Mouse (Mus musculus) gastrocnemius, adult 18-20 months (tissue): ENCODE data around the gene Phospho2. TPM values are rescaled to one million over a fixed set of nuclear protein-coding genes. Genes with fewer than 3 reads are reported as not detected.

Experiments used
- DNase-seq: peaks from one replicate; pipeline ENCODE4 v3.0.0; 2021; ENCODE audit warnings: low spot score
- total RNA-seq, 2 experiments: library from RNA; stranded (reverse); gene quantifications; 2 replicates each; pipeline ENCODE4 v1.2.3; 2021

Gene Phospho2
- total RNA-seq, 2 experiments from 2014 or later = 18.6 to 20.7 TPM

DNA sequence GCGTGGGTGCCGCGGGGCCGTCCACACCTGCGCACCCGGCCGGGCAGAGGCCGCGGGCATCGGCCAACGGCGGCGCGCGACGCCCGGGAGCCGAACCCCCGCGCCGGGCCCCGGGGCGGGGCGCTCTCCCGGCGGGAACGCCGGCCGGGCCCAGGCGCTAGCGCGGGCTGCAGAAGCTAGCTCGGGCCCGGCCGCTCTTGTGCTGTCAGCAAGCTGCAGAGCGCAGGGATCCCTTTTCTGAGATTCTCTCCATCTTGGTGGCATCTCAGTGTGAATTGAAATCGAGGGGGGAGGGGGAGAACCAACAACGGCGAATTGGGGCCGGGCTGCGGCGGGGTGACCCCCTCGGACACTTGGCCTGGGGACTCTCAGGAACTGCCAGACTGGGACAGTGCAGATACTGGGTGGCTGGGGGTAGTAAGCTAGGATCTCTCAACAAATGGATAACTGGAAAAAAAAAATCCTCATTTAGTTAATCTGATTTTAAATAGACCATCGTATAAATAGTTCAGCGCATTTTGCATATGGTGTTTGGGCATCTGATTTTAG is 33.8 kb downstream of the Phospho2 start:
- no peak for DNase-seq

DNA sequence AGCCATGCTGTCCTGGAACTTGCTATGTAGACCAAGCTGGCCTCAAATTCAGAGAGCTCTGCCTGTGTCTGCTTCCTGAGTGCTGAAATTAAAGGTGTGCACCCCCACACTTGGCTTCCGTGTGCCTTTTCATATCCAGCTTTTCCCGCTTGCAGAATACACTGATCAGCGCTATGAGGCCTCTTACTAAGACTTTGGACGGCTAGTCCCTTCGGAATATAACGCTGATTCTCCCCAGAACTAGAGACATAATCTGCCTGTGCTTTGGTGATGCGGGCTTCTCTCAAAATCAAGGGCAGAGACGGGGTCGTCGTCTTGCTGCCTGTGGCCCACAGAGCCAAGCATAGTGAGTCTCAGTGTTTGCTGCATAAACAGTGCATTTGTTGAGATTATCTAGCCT is 36.5 kb downstream of the Phospho2 start:
- no peak for DNase-seq

DNA sequence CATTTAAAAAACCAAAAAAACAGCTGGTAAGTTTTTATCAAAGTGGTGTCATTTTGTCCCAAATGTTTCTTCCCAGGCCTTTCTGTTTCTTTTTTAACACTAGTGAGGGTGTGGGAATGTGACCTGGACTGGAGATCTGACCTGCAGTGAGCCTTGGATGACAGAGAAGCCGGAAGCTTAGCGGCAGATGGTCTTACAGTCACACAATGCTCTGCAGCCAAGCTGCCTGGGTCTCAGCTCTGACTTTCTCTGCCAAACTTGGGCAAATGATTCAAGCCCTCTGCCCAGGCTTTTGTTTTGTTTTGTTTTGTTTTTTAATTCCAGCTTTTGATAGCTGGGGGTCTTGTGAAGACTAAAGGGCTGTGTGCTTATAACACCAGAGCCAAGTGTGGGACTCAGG is 37.0 kb downstream of the Phospho2 start:
- DNase-seq = no peak

DNA sequence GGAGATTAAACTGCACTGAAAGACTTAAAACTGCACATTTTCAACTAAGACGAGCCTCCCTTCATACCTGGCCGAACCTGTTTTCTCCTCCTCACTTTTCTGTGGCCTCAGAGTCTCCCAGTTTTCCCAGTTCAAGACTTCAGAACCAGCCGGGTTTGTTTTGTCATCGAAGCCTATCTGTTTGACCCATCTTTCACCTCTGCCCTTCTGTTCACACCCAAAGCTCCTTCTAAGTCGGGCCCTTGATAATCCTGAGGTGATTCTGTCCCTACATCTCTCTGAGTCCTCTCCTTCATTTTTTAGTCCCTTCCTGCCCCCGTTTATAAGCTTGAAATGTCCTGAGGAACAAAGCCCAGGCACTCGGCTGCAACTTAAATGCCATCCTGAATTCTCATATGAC is 38.6 kb downstream of the Phospho2 start:
- no peak for DNase-seq

DNA sequence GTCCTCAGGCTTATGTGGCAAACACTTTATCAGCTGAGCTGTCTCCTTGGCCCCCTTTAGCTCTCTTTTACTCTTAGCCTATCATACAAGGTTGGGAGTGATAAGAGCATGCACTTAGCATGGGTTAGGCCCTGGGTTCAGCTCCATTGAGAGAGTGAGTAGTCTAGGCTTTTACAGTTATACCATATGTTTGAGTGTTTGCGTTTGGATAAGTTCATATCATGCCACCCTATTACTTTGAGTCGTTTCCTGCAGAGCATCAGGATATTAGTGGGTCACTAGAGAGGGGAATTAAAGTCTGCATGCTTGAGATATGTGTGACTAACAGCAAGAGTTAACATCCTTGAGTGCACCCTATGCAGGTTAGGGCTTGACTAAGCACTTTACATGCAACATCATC is 40.3 kb downstream of the Phospho2 start:
- no peak for DNase-seq

DNA sequence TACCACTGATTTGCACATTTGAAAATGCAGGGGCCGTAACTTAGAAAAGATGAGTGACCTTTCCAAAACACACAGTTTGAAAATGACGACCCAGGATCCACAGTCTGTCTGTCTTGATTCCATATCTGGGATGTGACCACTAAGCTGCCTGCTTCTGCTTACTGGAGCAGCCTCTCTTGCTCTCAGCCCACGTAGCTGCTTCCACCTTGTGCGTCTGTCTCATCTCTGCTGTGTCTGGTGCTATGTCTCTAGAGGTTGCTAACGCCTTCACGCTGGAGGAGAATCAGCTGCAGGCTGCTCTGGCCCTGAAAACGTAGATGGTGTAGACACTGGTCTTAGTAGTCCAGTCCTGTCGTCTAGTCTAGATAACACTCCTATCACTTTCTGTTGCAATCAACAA is 40.7 kb downstream of the Phospho2 start:
- DNase-seq = no peak

DNA sequence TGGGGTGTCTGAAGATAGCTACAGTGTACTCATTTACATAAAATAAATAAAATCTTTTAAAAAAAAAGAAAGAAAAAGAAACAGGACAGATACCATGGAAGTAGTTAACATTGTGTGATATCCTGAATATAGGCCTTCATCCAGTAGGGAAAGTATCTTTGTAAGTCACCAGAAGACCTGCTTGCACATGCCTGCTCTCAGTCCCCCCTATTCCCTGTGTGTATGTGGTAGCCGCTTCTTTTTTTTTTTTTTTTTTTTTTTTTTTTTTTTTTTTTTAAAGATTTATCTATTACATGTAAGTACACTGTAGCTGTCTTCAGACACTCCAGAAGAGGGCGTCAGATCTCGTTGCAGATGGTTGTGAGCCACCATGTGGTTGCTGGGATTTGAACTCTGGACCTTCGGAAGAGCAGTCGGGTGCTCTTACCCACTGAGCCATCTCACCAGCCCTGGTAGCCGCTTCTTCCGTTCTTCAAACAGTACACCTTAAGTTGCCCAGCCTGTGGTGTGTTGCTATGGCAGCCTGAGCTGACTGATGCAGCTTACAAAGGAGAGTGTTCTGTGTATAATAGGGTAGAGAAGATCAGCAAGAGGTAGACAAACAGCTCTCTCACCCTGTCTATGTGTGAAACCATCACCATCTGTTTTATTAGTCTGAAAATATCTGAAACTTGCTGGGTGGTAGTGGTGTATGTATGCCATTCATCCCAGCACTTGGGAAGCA is 48.0 kb downstream of the Phospho2 start:
- DNase-seq = no peak

DNA sequence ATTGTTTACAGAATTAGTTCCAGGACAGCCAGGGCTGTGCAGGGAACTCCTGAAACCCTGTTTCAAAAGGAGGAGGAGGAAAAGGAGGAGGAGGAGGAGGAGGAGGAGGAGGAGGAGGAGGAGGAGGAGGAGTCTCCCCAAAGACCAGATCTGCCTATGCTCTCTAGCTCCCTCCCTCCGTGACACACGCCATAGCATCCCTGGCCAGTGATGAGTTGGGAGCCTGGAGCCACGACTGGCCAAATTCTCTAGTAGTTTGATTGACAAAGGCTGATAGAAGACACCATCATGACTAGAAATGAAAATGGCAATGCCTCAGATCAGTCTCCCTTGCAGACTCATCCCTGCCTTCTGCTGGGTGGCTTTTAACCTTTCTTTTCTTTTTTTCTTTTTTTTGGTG is 48.6 kb downstream of the Phospho2 start:
- no peak for DNase-seq

DNA sequence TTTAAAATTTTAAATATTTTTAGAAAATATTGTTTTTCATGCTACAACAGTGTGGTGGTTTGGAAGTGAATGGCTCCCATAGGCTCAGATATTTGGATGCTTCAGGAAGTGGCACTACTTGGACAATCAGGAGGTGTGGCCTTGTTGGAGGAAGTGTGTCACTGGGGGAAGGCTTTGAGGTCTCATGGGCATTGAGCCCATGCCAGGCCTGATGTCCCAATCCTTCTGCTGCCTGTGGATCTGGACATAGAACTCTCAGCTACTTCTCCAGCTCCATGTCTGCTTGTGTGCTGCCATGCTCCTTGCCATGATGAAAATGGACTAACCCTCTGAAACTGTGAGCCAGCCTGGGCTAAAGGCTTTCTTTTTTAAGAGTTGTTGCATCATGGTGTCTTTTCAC is 49.3 kb downstream of the Phospho2 start:
- no peak for DNase-seq

DNA sequence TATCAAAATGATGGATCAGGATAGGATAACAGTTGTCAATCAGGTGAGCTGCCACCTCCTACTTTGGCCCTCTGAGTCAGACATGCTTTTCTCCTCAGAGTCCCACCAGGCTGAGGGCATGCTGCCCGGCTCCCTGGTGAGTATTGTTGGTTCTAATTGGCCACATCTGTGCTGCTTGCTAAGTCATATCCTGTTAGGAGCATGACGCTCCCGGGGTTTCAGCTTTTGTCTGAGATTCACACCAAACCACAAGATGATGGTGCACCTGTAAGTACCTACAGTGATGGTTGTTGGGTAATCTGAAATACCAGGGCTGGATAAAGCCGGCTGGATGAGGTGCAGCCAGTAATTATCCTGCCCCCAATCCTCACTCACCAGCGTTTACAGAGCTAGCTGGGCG is 50.8 kb downstream of the Phospho2 start:
- no peak for DNase-seq

DNA sequence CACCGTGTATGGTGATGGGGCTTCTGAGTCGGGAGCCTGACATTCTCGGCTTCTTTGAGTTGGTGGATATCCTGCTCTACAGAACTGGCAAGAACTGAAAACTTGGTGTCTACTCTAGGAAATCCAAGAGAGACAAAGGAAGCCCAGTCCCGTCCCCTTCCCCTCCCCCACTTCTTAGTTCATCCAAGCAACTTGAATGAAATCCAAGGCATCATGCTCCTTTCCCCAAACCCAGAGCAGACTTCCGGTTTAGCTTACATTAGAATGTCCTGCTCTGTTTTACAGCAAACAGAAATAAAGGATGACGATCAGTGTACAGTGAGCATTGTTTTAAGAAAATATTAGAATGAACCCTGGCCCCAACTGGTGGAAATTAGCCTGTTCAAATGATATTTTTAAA is 59.8 kb downstream of the Phospho2 start:
- DNase-seq = no peak

Other genes starting within 250 kb of the Phospho2 start
- under 1 TPM in 1 of 2 experiments, not detected in 1; 0.30 TPM for gene Lrp2, start 203.6 kb upstream of the Phospho2 start, total RNA-seq
- gene Bbs5, start 142.5 kb upstream of the Phospho2 start, total RNA-seq = 1 to 10 TPM; 3.4 TPM
- 100 to 1,000 TPM; 665 to 708 TPM for gene Klhl41, start 119.5 kb upstream of the Phospho2 start, total RNA-seq
- gene Fastkd1, start 76.1 kb upstream of the Phospho2 start, total RNA-seq = 10 to 100 TPM; 16.0 to 16.2 TPM
- gene Ppig, start 67.1 kb upstream of the Phospho2 start, total RNA-seq = 10 to 100 TPM; 29.0 to 34.0 TPM
- under 1 TPM; 0.45 to 0.50 TPM for gene Ccdc173, start within 50 bp of the Phospho2 start, total RNA-seq
- 10 to 100 TPM in 1 of 2 experiments, 1 to 10 TPM in 1; 6.8 to 14.5 TPM for gene Klhl23, start 32.3 kb downstream of the Phospho2 start, total RNA-seq
- gene Ssb, start 71.9 kb downstream of the Phospho2 start, total RNA-seq = 10 to 100 TPM; 59.8 to 60.6 TPM
- gene Mettl5, start 96.0 kb downstream of the Phospho2 start, total RNA-seq = 10 to 100 TPM; 14.2 to 15.8 TPM
- 100 to 1,000 TPM; 207 to 208 TPM for gene Ubr3, start 107.6 kb downstream of the Phospho2 start, total RNA-seq
- not detected for gene Myo3b, start 249.5 kb downstream of the Phospho2 start, total RNA-seq